Mouse (Mus musculus) limb, embryonic 13.5 days (tissue): ENCODE measurements around the gene Phgr1. TPM values are rescaled to one million over a fixed set of nuclear protein-coding genes. Genes with fewer than 3 reads are reported as not detected.

Source experiments
- ATAC-seq: fragments of 200-750 bp; cut with Nextera tagmentation; 2 replicates; pipeline ENCODE4 v1.8.0; 2017; ENCODE audit warnings: low read depth, moderate number of reproducible peaks, moderate TSS enrichment; ENCODE audit not compliant: low FRiP score
- H3K27ac ChIP-seq: fragments of 300-500 bp; sonication (generic); 2 replicates; pipeline ENCODE4 v1.5.1; 2015; ENCODE audit warnings: inconsistent platforms, mild to moderate bottlenecking, moderate library complexity
- H3K27me3 ChIP-seq: fragments of 300-500 bp; sonication (generic); 2 replicates; pipeline ENCODE4 v1.6.1; 2015; ENCODE audit warnings: mild to moderate bottlenecking, inconsistent platforms
- H3K36me3 ChIP-seq: fragments of 300-500 bp; sonication (generic); 2 replicates; pipeline ENCODE4 v1.6.1; 2015; ENCODE audit warnings: inconsistent platforms, mild to moderate bottlenecking, moderate library complexity
- H3K4me1 ChIP-seq: fragments of 300-500 bp; sonication (generic); 2 replicates; pipeline ENCODE4 v1.6.1; 2015; ENCODE audit warnings: inconsistent platforms
- H3K4me2 ChIP-seq: fragments of 300-500 bp; sonication (generic); replicated peaks from 2 replicates; pipeline ENCODE4 v1.6.1; 2015; ENCODE audit warnings: inconsistent platforms, mild to moderate bottlenecking, moderate library complexity
- H3K4me3 ChIP-seq: fragments of 300-500 bp; sonication (generic); 2 replicates; pipeline ENCODE4 v1.5.1; 2015; ENCODE audit warnings: moderate library complexity, mild to moderate bottlenecking, inconsistent platforms
- H3K9ac ChIP-seq: fragments of 300-500 bp; sonication (generic); 2 replicates; pipeline ENCODE4 v1.6.1; 2015; ENCODE audit warnings: mild to moderate bottlenecking, inconsistent platforms
- H3K9me3 ChIP-seq: fragments of 300-500 bp; sonication (generic); 2 replicates; pipeline ENCODE4 v1.6.1; 2016; ENCODE audit warnings: inconsistent platforms
- WGBS: fragments of 180-500 bp; shearing (Covaris S2); methylation state at CpG from one replicate; pipeline ENCODE4 v1.1.7; 2015; 5-methylcytosine and 5-hydroxymethylcytosine counted together
- polyA plus RNA-seq: library from polyadenylated mRNA; unstranded; fragments of >200 nt; fragmentation: Nextera tagmentation; extraction: Ambion mirVana; gene quantifications from 2 replicates; pipeline ENCODE4 v1.2.1, GENCODE M21; 2015

Gene Phgr1
- polyA plus RNA-seq, 1 experiment from 2014 or later: not detected

DNA sequence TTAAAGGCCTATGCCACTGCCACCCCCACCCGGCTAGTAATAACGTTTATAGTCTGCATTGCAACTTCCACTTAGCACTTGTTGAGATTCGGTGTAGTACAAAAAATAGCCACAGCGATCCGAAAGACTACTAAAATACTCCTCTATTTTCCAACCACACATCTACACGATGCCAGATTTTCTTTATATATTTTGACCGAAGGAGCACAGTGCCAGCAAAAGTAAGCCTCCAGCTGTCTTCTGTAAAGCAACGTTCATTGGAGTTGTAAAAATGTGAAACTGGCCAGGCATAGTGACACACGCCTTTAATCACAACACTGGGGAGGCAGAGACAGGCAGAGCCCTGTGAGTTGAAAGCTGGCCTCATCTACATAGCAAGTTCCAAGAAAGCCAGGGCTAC lies 31.4 kb upstream of the Phgr1 start:
- no peak overlapping the region for H3K4me2 ChIP-seq
- no peak overlapping the region for H3K27ac ChIP-seq
- peaks cover 26% of the 10 kb centered on the region for H3K27me3 ChIP-seq
- H3K4me1 ChIP-seq: peaks cover 11% of the 10 kb centered on the region
- no peaks in the 10 kb centered on the region for H3K9me3 ChIP-seq
- no peak overlapping the region for H3K4me3 ChIP-seq
- no peak for ATAC-seq
- no peak overlapping the region for H3K9ac ChIP-seq
- no peaks in the 10 kb centered on the region for H3K36me3 ChIP-seq
- WGBS: 54% methylated on average over 9 of the region's 9 CpGs

DNA sequence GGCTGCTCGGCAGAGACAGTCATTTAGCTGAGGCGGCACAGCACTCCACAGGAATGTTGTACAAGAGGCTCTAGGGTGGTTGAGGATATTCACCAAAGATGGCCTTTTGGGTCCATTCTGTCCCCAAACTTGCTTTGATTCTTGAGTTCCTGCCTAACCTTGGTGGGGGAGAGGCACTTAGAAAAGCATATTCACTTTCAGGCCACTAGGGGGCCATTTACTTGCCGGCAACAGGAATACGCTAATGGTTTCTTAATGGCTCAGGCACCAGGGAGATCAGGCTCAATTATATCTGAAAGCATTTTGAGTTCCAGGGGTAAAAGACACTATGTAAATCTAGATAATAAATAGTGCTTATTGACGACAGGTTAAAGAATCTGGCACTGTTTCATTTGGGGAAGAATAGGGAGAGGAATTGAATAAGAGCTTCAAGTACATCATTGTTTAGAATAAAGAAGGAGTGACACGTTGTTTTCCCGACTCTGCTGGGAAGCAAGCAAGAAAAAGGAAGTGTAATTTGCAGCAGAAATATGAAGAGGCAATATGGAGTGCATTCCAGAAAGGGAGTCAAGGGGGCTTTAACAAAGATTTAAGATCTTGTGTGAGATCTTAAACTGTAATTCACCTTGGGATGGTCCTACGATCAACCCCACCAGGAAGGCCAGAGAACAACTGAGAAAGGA lies 29.2 kb upstream of the Phgr1 start:
- Histone ChIP-seq H3K4me2 (no peak overlapping the region), H3K4me3 (no peak overlapping the region), H3K36me3 (no peaks in the 10 kb centered on the region), H3K9me3 (no peaks in the 10 kb centered on the region), H3K9ac (no peak overlapping the region), H3K27ac (no peak overlapping the region), H3K27me3 (peaks cover 26% of the 10 kb centered on the region), H3K4me1 (peaks cover 30% of the 10 kb centered on the region)
- WGBS: 23% methylated on average over 8 of the region's 8 CpGs
- no peak for ATAC-seq

- Histone ChIP-seq H3K27ac (no peak overlapping the region), H3K4me3 (peak overlapping the region; percentile 85), H3K9ac (peak overlapping the region; percentile 90; the same call in 1 of the 2 replicates), H3K36me3 (no peaks in the 10 kb centered on the region), H3K4me1 (peaks cover 42% of the 10 kb centered on the region), H3K27me3 (peaks cover 26% of the 10 kb centered on the region), H3K4me2 (peak overlapping the region; percentile 97), H3K9me3 (no peaks in the 10 kb centered on the region)
- 7% methylated on average over 7 of the region's 7 CpGs for WGBS
- no peak for ATAC-seq
These were observed 27.9 kb upstream of the Phgr1 start for GRCm38 (mm10) chr2:118744621-118745020.

- peak within 1 kb of the TSS; percentile 90 for H3K9ac ChIP-seq
- no peaks in the 10 kb centered on the region for H3K9me3 ChIP-seq
- under 1% methylated on average over 54 of the region's 57 CpGs for WGBS
- H3K4me1 ChIP-seq: peaks cover 49% of the 10 kb centered on the region
- ATAC-seq: peak; percentile 90
- peaks cover 26% of the 10 kb centered on the region for H3K27me3 ChIP-seq
- no peaks in the 10 kb centered on the region for H3K36me3 ChIP-seq
- H3K4me2 ChIP-seq: peak within 1 kb of the TSS; percentile 97
- peak within 1 kb of the TSS; percentile 85 for H3K4me3 ChIP-seq
- no peak within 1 kb of the TSS; the same call in 1 of the 2 replicates for H3K27ac ChIP-seq
These were observed 27.2 kb upstream of the Phgr1 start, which contains the start of gene Inafm2 for GRCm38 (mm10) chr2:118745232-118745884. Gene Inafm2, plus strand, starts transcription at chr2:118745758.

- H3K27me3 ChIP-seq: peaks cover 26% of the 10 kb centered on the region
- no peaks in the 10 kb centered on the region for H3K36me3 ChIP-seq
- H3K9ac ChIP-seq: peak overlapping the region; percentile 90
- peak overlapping the region; percentile 97 for H3K4me2 ChIP-seq
- no peak overlapping the region; the same call in 1 of the 2 replicates for H3K27ac ChIP-seq
- H3K4me1 ChIP-seq: peaks cover 56% of the 10 kb centered on the region
- peak; percentile 49 for ATAC-seq
- no peaks in the 10 kb centered on the region for H3K9me3 ChIP-seq
- H3K4me3 ChIP-seq: peak overlapping the region; percentile 85
- under 1% methylated on average over 110 of the region's 113 CpGs for WGBS
These were observed 26.4 kb upstream of the Phgr1 start for GRCm38 (mm10) chr2:118745915-118746901.

DNA sequence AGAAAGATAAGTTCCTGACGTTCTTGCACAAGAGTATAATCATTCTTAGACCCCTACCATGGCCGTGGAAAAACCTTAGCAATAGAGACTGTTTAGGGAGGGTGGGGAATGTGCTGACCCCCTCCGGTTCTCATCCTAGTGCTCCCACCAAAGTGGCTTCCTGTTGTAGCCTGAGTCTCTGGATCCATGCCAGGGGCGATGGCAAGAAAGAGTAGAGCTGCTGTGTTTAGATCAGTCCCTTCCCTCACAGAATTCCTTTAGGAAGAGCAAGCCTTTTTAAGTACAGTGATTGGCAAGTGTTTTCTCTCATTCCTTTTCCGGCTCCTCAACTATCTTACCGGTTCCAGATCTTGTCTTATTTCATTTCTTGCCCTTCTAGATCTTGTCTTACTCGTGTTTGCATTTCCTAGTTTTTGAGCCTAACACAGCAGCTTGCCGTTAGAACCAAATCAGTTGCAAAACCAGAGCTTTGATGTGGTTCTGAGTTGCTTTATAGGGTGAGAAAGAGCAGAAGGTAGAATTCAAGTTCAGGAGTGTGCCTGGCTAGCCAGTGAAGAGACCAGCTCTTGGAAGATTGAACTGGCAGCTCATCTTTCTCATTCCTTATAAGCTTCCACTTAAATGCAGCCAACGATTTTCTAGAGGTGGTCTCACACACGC lies 25.1 kb upstream of the Phgr1 start:
- Histone ChIP-seq H3K27me3 (peaks cover 20% of the 10 kb centered on the region), H3K4me3 (peak overlapping the region; percentile 85), H3K27ac (no peak overlapping the region), H3K36me3 (no peaks in the 10 kb centered on the region), H3K4me1 (peaks cover 67% of the 10 kb centered on the region), H3K9ac (peak overlapping the region; percentile 90), H3K4me2 (peak overlapping the region; percentile 97), H3K9me3 (no peaks in the 10 kb centered on the region)
- WGBS: 28% methylated on average over 10 of the region's 10 CpGs
- no peak for ATAC-seq

- H3K27ac ChIP-seq: peak overlapping the region; percentile 39; the same call in 1 of the 2 replicates
- H3K4me1 ChIP-seq: peaks cover 69% of the 10 kb centered on the region
- H3K9me3 ChIP-seq: no peaks in the 10 kb centered on the region
- ATAC-seq: no peak
- no peaks in the 10 kb centered on the region for H3K36me3 ChIP-seq
- peaks cover 6% of the 10 kb centered on the region for H3K27me3 ChIP-seq
- peak overlapping the region; percentile 3; the same call in 1 of the 2 replicates for H3K4me3 ChIP-seq
- 46% methylated on average over 10 of the region's 10 CpGs for WGBS
- peak overlapping the region; percentile 30 for H3K4me2 ChIP-seq
- no peak overlapping the region for H3K9ac ChIP-seq
These were observed 23.2 kb upstream of the Phgr1 start for GRCm38 (mm10) chr2:118749341-118749884.

DNA sequence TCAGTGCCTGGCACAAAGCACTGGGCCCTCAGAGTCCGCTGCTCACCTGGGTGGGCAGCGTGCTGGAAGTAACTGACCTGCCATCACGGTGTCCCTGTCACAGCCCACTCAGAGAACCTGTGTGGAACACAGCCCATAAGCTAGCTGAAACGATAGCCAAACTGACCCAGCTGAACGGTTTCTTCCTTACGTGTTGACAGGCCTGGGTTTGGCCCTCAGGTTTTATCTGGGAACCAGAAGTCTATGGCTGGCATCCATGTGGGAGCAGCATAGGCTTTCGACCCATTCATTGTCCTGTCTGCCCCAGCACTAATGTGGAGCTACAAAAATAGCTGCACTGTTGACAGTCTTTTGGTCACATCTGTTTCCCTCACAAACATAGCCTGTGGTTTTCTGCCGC lies 22.1 kb upstream of the Phgr1 start:
- no peaks in the 10 kb centered on the region for H3K9me3 ChIP-seq
- H3K27me3 ChIP-seq: no peaks in the 10 kb centered on the region
- no peak overlapping the region for H3K4me3 ChIP-seq
- WGBS: 71% methylated on average over 8 of the region's 8 CpGs
- H3K27ac ChIP-seq: peak overlapping the region; percentile 22; the same call in 1 of the 2 replicates
- H3K9ac ChIP-seq: 0 out of 2 replicates have a peak overlapping the region, but pooled peaks have one; percentile 8
- H3K4me2 ChIP-seq: 0 out of 2 replicates have a peak overlapping the region, but pooled peaks have one; percentile 16
- H3K4me1 ChIP-seq: peaks cover 60% of the 10 kb centered on the region
- no peaks in the 10 kb centered on the region for H3K36me3 ChIP-seq
- no peak for ATAC-seq

GRCm38 (mm10) chr2:118751896-118752791 lies 20.4 kb upstream of the Phgr1 start:
- 0 out of 2 replicates have a peak overlapping the region, but pooled peaks have one; percentile 0 for H3K9ac ChIP-seq
- H3K27ac ChIP-seq: 0 out of 2 replicates have a peak overlapping the region, but pooled peaks have one; percentile 44
- no peak for ATAC-seq
- no peaks in the 10 kb centered on the region for H3K9me3 ChIP-seq
- H3K27me3 ChIP-seq: no peaks in the 10 kb centered on the region
- H3K4me2 ChIP-seq: no peak overlapping the region
- H3K36me3 ChIP-seq: no peaks in the 10 kb centered on the region
- peaks cover 52% of the 10 kb centered on the region for H3K4me1 ChIP-seq
- no peak overlapping the region for H3K4me3 ChIP-seq
- WGBS: 47% methylated on average over 16 of the region's 16 CpGs

GRCm38 (mm10) chr2:118752792-118753108 lies 19.8 kb upstream of the Phgr1 start:
- 61% methylated on average over 4 of the region's 4 CpGs for whole genome bisulfite sequencing
- Histone ChIP-seq H3K9ac (no peak overlapping the region), H3K27me3 (0 out of 2 replicates have a peak, but pooled peaks cover 3% of the 10 kb centered on the region), H3K4me1 (peaks cover 46% of the 10 kb centered on the region), H3K4me2 (no peak overlapping the region), H3K9me3 (no peaks in the 10 kb centered on the region), H3K27ac (no peak overlapping the region), H3K4me3 (no peak overlapping the region), H3K36me3 (no peaks in the 10 kb centered on the region)
- no peak for ATAC-seq
